Mouse (Mus musculus) olfactory bulb, adult 2 months (tissue): ENCODE measurements around the gene 4933428G20Rik.

ENCODE experiments used
- CTCF ChIP-seq: fragments of 200-500 bp; IDR thresholded peaks from 2 replicates; pipeline ENCODE4 v1.5.1; 2012; ENCODE audit warnings: low read depth, mild to moderate bottlenecking, low read length, moderate library complexity; ENCODE audit not compliant: insufficient read depth
- POLR2A ChIP-seq: fragments of 200-500 bp; IDR thresholded peaks from 2 replicates; pipeline ENCODE4 v1.6.1; 2012; ENCODE audit warnings: mild to moderate bottlenecking, low read depth, low read length, moderate library complexity; ENCODE audit not compliant: insufficient read depth

- no peak for TF ChIP-seq CTCF
- TF ChIP-seq POLR2A: no peak
Measured at GRCm38 (mm10) chr11:97535308-97535630, 35.1 kb upstream of the 4933428G20Rik start.
